Mouse (Mus musculus) hindbrain, embryonic 16.5 days (tissue): ENCODE results near the gene Ube4b. TPM values are rescaled to one million over a fixed set of nuclear protein-coding genes. Genes with fewer than 3 reads are reported as not detected.

Experiments used
- ATAC-seq: fragments of 200-750 bp; cut with Nextera tagmentation; 2 replicates; pipeline ENCODE4 v1.8.0; 2017; ENCODE audit warnings: moderate TSS enrichment, moderate library complexity
- H3K27ac ChIP-seq: fragments of 300-500 bp; sonication (generic); 2 replicates; pipeline ENCODE4 v1.5.1; 2014; ENCODE audit warnings: low read depth, mild to moderate bottlenecking, control low read depth, low read length, moderate library complexity
- H3K27me3 ChIP-seq: fragments of 300-500 bp; sonication (generic); replicated peaks from 2 replicates; pipeline ENCODE4 v1.6.1; 2014; ENCODE audit warnings: low read length; ENCODE audit not compliant: control insufficient read depth, insufficient read depth
- H3K36me3 ChIP-seq: fragments of 300-500 bp; sonication (generic); 2 replicates; pipeline ENCODE4 v1.6.1; 2014; ENCODE audit warnings: mild to moderate bottlenecking, low read length, moderate library complexity, mixed read lengths; ENCODE audit not compliant: control insufficient read depth, insufficient read depth
- H3K4me1 ChIP-seq: fragments of 300-500 bp; sonication (generic); 2 replicates; pipeline ENCODE4 v1.6.1; 2014; ENCODE audit warnings: low read depth, low read length; ENCODE audit not compliant: control insufficient read depth, insufficient read depth
- H3K4me2 ChIP-seq: fragments of 300-500 bp; sonication (generic); 2 replicates; pipeline ENCODE4 v1.6.1; 2014; ENCODE audit warnings: mild to moderate bottlenecking, low read length, control low read depth, moderate library complexity
- H3K4me3 ChIP-seq: fragments of 300-500 bp; sonication (generic); 2 replicates; pipeline ENCODE4 v1.5.1; 2014; ENCODE audit warnings: mild to moderate bottlenecking, low read length, control low read depth, moderate library complexity
- H3K9ac ChIP-seq: fragments of 300-500 bp; sonication (generic); 2 replicates; pipeline ENCODE4 v1.6.1; 2014; ENCODE audit warnings: low read depth, mild to moderate bottlenecking, control low read depth, low read length, moderate library complexity
- H3K9me3 ChIP-seq: fragments of 300-500 bp; sonication (generic); 2 replicates; pipeline ENCODE4 v1.6.1; 2014; ENCODE audit warnings: mild to moderate bottlenecking, low read length, moderate library complexity; ENCODE audit not compliant: control insufficient read depth
- WGBS: fragments of 180-500 bp; shearing (Covaris S2); extraction: QIAGEN DNeasy Blood & Tissue Kit; methylation state at CpG from one replicate; pipeline ENCODE4 v1.1.7; 2014; 5-methylcytosine and 5-hydroxymethylcytosine counted together
- polyA plus RNA-seq: library from polyadenylated mRNA; unstranded; fragments of >200 nt; fragmentation: Nextera tagmentation; extraction: Ambion mirVana; gene quantifications from 2 replicates; pipeline ENCODE4 v1.2.1, GENCODE M21; 2015

Gene Ube4b
- polyA plus RNA-seq, 1 experiment from 2014 or later: 47.4 TPM

GRCm38 (mm10) chr4:149344311-149344710 is 82.2 kb downstream of the Ube4b start:
- Histone ChIP-seq H3K9ac (no peak overlapping the region), H3K36me3 (peaks cover 16% of the 10 kb centered on the region)
- 81% methylated on average over 8 of the region's 8 CpGs for WGBS

GRCm38 (mm10) chr4:149340680-149341079 is 85.9 kb downstream of the Ube4b start:
- no peak overlapping the region for H3K27ac ChIP-seq
- H3K4me3 ChIP-seq: no peak overlapping the region
- H3K9me3 ChIP-seq: no peaks in the 10 kb centered on the region
- no peak overlapping the region for H3K9ac ChIP-seq
- H3K36me3 ChIP-seq: peaks cover 23% of the 10 kb centered on the region
- H3K4me1 ChIP-seq: no peaks in the 10 kb centered on the region
- WGBS: 84% methylated on average over 2 of the region's 2 CpGs
- no peak for ATAC-seq
- no peaks in the 10 kb centered on the region for H3K27me3 ChIP-seq
- no peak overlapping the region for H3K4me2 ChIP-seq

More at GRCm38 (mm10) chr4:149344311-149344710, 82.2 kb downstream of the Ube4b start:
- H3K4me1 ChIP-seq: no peaks in the 10 kb centered on the region
- H3K9me3 ChIP-seq: no peaks in the 10 kb centered on the region
- no peak overlapping the region for H3K27ac ChIP-seq
- ATAC-seq: no peak
- H3K4me2 ChIP-seq: no peak overlapping the region
- no peak overlapping the region for H3K4me3 ChIP-seq
- H3K27me3 ChIP-seq: no peaks in the 10 kb centered on the region

- H3K4me1 ChIP-seq: no peaks in the 10 kb centered on the region
- 75% methylated on average over 5 of the region's 5 CpGs for WGBS
- no peak overlapping the region for H3K27ac ChIP-seq
- no peak overlapping the region for H3K4me2 ChIP-seq
- H3K4me3 ChIP-seq: no peak overlapping the region
- ATAC-seq: no peak
- H3K36me3 ChIP-seq: peaks cover 32% of the 10 kb centered on the region
- no peaks in the 10 kb centered on the region for H3K9me3 ChIP-seq
- H3K9ac ChIP-seq: no peak overlapping the region
- no peaks in the 10 kb centered on the region for H3K27me3 ChIP-seq
These were observed 86.9 kb downstream of the Ube4b start for GRCm38 (mm10) chr4:149339426-149340214.

- peaks cover 41% of the 10 kb centered on the region for H3K36me3 ChIP-seq
- no peaks in the 10 kb centered on the region for H3K9me3 ChIP-seq
- no peak overlapping the region for H3K4me2 ChIP-seq
- no peak overlapping the region for H3K4me3 ChIP-seq
- H3K4me1 ChIP-seq: no peaks in the 10 kb centered on the region
- WGBS: 94% methylated on average over 2 of the region's 2 CpGs
- ATAC-seq: no peak
- no peaks in the 10 kb centered on the region for H3K27me3 ChIP-seq
- H3K27ac ChIP-seq: no peak overlapping the region
- no peak overlapping the region for H3K9ac ChIP-seq
These were observed 88.4 kb downstream of the Ube4b start for GRCm38 (mm10) chr4:149338137-149338536.

- no peak overlapping the region for H3K4me2 ChIP-seq
- no peaks in the 10 kb centered on the region for H3K4me1 ChIP-seq
- no peak overlapping the region for H3K27ac ChIP-seq
- H3K36me3 ChIP-seq: peaks cover 41% of the 10 kb centered on the region
- ATAC-seq: no peak
- H3K9me3 ChIP-seq: no peaks in the 10 kb centered on the region
- no peak overlapping the region for H3K9ac ChIP-seq
- H3K27me3 ChIP-seq: no peaks in the 10 kb centered on the region
- WGBS: 93% methylated on average over 9 of the region's 9 CpGs
- no peak overlapping the region for H3K4me3 ChIP-seq
These were observed 89.2 kb downstream of the Ube4b start for GRCm38 (mm10) chr4:149337353-149337752.

- ATAC-seq: no peak
These were observed 90.2 kb downstream of the Ube4b start for GRCm38 (mm10) chr4:149336302-149336701.

GRCm38 (mm10) chr4:149334881-149335280 is 91.7 kb downstream of the Ube4b start:
- ATAC-seq: no peak
- WGBS: 91% methylated on average over 11 of the region's 11 CpGs
- H3K9ac ChIP-seq: no peak overlapping the region
- H3K4me2 ChIP-seq: no peak overlapping the region
- no peaks in the 10 kb centered on the region for H3K4me1 ChIP-seq
- peaks cover 55% of the 10 kb centered on the region for H3K36me3 ChIP-seq
- H3K27me3 ChIP-seq: no peaks in the 10 kb centered on the region
- H3K27ac ChIP-seq: no peak overlapping the region
- H3K9me3 ChIP-seq: no peaks in the 10 kb centered on the region
- no peak overlapping the region for H3K4me3 ChIP-seq

More at GRCm38 (mm10) chr4:149336302-149336701, 90.2 kb downstream of the Ube4b start:
- no peak overlapping the region for H3K9ac ChIP-seq
- H3K27ac ChIP-seq: no peak overlapping the region
- H3K4me3 ChIP-seq: no peak overlapping the region
- H3K4me1 ChIP-seq: no peaks in the 10 kb centered on the region
- no peaks in the 10 kb centered on the region for H3K27me3 ChIP-seq
- 97% methylated on average over 7 of the region's 7 CpGs for WGBS
- H3K9me3 ChIP-seq: no peaks in the 10 kb centered on the region
- H3K36me3 ChIP-seq: peaks cover 41% of the 10 kb centered on the region
- H3K4me2 ChIP-seq: no peak overlapping the region

- no peak overlapping the region for H3K4me2 ChIP-seq
- peaks cover 62% of the 10 kb centered on the region for H3K36me3 ChIP-seq
- H3K9me3 ChIP-seq: no peaks in the 10 kb centered on the region
- no peak overlapping the region for H3K27ac ChIP-seq
- no peaks in the 10 kb centered on the region for H3K4me1 ChIP-seq
- H3K4me3 ChIP-seq: no peak overlapping the region
- WGBS: 86% methylated on average over 7 of the region's 7 CpGs
- ATAC-seq: no peak
- no peak overlapping the region for H3K9ac ChIP-seq
- H3K27me3 ChIP-seq: no peaks in the 10 kb centered on the region
These were observed 93.8 kb downstream of the Ube4b start for GRCm38 (mm10) chr4:149332726-149333125.

GRCm38 (mm10) chr4:149330495-149330894 is 96.1 kb downstream of the Ube4b start:
- over 99% methylated on average over 5 of the region's 5 CpGs for WGBS

More at GRCm38 (mm10) chr4:149330495-149330894, 96.1 kb downstream of the Ube4b start:
- Histone ChIP-seq H3K4me2 (no peak overlapping the region), H3K9me3 (no peaks in the 10 kb centered on the region), H3K9ac (no peak overlapping the region), H3K4me3 (no peak overlapping the region), H3K27me3 (no peaks in the 10 kb centered on the region), H3K36me3 (peaks cover 52% of the 10 kb centered on the region), H3K4me1 (no peaks in the 10 kb centered on the region), H3K27ac (no peak overlapping the region)
- no peak for ATAC-seq
